Mouse (Mus musculus): Measurements from ENCODE around the gene Adgrb3. TPM values are rescaled to one million over a fixed set of nuclear protein-coding genes. Genes with fewer than 3 reads are reported as not detected.
"Not testable (repeated sequence)": the region's sequence is repeated elsewhere in the genome, so short reads cannot be mapped to it uniquely, and the experiment has no call there.

Adgrb3 gene
- polyA plus RNA-seq, 1 experiment from 2014 or later, result 2.4 TPM

DNA sequence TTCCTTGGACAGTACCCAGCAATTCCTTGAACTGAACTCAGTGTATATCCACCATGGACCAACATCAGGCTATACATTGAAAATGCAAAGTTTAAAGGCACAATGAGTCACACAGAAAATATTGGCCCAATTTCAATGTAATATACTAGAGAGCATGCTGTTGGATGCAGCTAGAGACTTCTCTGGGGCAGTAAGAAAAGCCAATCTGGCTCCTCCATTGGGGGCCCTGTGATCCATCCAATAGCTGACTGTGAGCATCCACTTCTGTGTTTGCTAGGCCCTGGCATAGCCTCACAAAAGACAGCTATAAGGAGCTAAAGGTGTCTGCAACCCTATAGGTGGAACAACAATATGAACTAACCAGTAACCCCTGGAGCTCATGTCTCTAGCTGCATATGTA is 218.7 kb downstream of the Adgrb3 start:
- not testable (repeated sequence) for H3K27me3 ChIP-seq; H3K9me3 ChIP-seq (replicated peaks); H3K36me3 ChIP-seq; H3K4me1 ChIP-seq; ATAC-seq (ENCODE audit: insufficient number of reproducible peaks, low FRiP score, low TSS enrichment, low read depth); H3K27ac ChIP-seq (replicated peaks); H3K9ac ChIP-seq; H3K4me2 ChIP-seq (replicated peaks); H3K4me3 ChIP-seq (replicated peaks)

DNA sequence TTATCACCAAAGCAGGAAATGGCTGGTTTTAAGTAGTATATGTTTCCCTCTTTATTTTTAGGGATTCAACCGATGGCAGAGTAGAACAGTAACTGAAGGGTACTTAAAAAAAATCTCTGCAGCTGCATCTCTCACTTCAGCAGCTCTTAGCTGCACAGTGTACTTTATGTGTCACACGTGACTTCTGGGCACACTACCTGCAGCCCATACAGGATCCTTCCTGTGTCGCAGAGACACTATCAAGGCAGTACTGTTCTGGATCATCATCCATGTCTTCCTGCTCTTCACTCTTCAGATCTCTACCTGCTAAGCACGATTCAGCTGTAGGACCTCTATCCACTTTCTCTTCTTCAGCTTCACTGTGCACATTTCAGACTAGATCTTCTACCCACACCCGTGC is 230.6 kb downstream of the Adgrb3 start:
- no peak overlapping the region for H3K4me3 ChIP-seq (replicated peaks)
- H3K36me3 ChIP-seq, result no peaks in the 10 kb centered on the region
- H3K27ac ChIP-seq (replicated peaks), result no peak overlapping the region
- H3K27me3 ChIP-seq, result no peaks in the 10 kb centered on the region
- H3K4me1 ChIP-seq, result no peaks in the 10 kb centered on the region
- WGBS, result 84% methylated on average over 5 of the region's 5 CpGs
- H3K9ac ChIP-seq, result no peak overlapping the region
- no peak overlapping the region for H3K4me2 ChIP-seq (replicated peaks)
- ATAC-seq (ENCODE audit: insufficient number of reproducible peaks, low FRiP score, low TSS enrichment, low read depth), result no peak
- no peaks in the 10 kb centered on the region for H3K9me3 ChIP-seq (replicated peaks)

DNA sequence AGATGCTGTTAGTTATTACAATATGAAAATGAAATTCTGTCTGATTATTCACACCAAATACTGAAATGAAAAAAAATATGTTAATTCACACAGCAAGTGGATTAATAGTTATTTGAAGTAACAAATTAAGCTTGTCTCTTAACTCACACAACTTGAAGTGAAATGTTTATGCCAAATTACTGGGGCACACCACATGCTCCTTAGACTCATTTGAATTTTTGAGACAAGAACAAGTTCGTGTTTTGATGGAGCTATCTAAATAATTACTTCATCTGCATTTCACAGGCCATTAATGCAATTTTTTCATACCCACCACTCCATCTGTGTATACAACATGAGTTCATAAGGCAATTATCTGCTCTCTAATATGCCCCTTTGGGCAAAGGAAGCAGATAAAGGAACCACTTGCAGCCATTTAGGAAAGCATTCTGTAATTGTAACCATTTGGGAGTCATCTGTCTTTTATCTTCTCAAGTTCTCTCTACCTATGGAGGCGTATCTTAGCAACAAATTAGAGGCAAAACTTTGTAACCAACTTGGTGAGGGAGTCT is 240.9 kb downstream of the Adgrb3 start:
- H3K36me3 ChIP-seq, result no peaks in the 10 kb centered on the region
- no peaks in the 10 kb centered on the region for H3K27me3 ChIP-seq
- H3K4me3 ChIP-seq (replicated peaks), result no peak overlapping the region
- H3K27ac ChIP-seq (replicated peaks), result no peak overlapping the region
- no peaks in the 10 kb centered on the region for H3K9me3 ChIP-seq (replicated peaks)
- H3K4me1 ChIP-seq, result no peaks in the 10 kb centered on the region
- no peak overlapping the region for H3K9ac ChIP-seq
- ATAC-seq (ENCODE audit: insufficient number of reproducible peaks, low FRiP score, low TSS enrichment, low read depth), result no peak
- no peak overlapping the region for H3K4me2 ChIP-seq (replicated peaks)
- WGBS, result 35% methylated on average over 2 of the region's 2 CpGs

DNA sequence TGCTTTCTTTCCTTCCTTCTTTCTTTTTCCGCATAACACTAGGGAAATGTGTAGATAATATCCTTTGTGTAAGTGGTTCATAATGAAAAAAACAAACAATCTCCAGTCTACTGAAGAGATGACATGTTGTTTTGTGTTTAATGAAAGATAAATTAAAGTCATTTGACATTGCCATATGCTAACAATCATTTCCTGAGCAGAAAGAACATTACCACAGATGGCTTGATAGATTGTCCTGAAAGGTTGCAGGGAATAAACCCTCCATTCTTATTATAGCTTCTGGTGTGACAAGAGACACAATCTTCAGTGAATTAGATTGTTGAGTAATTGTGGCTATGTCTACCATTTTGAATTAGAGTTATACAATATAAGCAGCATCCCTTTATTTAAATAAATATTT is 247.8 kb downstream of the Adgrb3 start:
- WGBS, result 69% methylated on average over 1 of the region's 1 CpGs
- H3K27ac ChIP-seq (replicated peaks), result no peak overlapping the region
- no peaks in the 10 kb centered on the region for H3K36me3 ChIP-seq
- H3K4me2 ChIP-seq (replicated peaks), result no peak overlapping the region
- ATAC-seq (ENCODE audit: insufficient number of reproducible peaks, low FRiP score, low TSS enrichment, low read depth), result no peak
- H3K27me3 ChIP-seq, result no peaks in the 10 kb centered on the region
- H3K4me3 ChIP-seq (replicated peaks), result no peak overlapping the region
- no peaks in the 10 kb centered on the region for H3K4me1 ChIP-seq
- no peak overlapping the region for H3K9ac ChIP-seq
- no peaks in the 10 kb centered on the region for H3K9me3 ChIP-seq (replicated peaks)

DNA sequence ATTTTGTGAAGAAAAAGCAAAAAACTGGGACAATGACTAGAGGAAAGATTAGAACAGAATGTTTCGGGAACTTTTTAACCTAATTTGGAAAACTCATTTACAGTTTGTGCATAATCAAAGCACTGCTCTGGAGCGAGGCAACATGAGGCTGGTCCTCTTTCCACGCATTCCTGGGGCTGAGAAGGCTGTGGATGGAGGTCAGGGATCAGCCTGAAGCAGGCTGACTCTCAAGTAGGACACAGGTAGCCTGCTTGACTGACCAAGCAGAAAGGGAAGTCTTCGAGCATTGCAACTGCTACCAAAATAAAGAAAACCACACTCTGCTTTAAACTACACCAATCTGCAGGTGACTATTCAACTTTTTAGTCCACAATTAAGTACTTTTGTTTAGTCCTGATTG is 251.7 kb downstream of the Adgrb3 start:
- Histone ChIP-seq H3K36me3 (no peaks in the 10 kb centered on the region), H3K4me1 (no peaks in the 10 kb centered on the region), H3K9me3 (replicated peaks) (no peaks in the 10 kb centered on the region), H3K4me3 (replicated peaks) (no peak overlapping the region), H3K27ac (replicated peaks) (no peak overlapping the region), H3K4me2 (replicated peaks) (no peak overlapping the region), H3K9ac (no peak overlapping the region), H3K27me3 (no peaks in the 10 kb centered on the region)
- 56% methylated on average over 4 of the region's 4 CpGs for WGBS
- ATAC-seq (ENCODE audit: insufficient number of reproducible peaks, low FRiP score, low TSS enrichment, low read depth), result no peak

DNA sequence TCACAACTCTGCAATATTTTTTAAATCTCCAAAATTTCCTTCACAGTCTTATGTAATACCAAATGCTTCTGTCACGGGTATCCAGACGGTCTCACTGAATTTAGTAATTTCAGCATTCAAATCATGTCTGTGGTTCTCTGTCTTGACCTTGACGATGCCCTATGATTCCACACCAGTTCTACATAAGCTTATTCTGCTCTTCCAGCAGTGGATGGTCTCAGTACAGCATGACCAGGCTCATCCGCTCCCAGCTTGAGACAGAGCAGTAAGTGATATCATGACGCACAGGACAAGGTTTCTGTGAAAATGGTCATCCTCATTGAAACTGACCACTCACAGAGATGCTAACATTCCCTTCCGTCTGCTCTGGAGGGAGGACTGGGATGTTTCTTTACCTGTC is 252.9 kb downstream of the Adgrb3 start:
- WGBS, result 82% methylated on average over 6 of the region's 6 CpGs
- H3K4me3 ChIP-seq (replicated peaks), result no peak overlapping the region
- ATAC-seq (ENCODE audit: insufficient number of reproducible peaks, low FRiP score, low TSS enrichment, low read depth), result no peak
- H3K4me1 ChIP-seq, result no peaks in the 10 kb centered on the region
- no peak overlapping the region for H3K4me2 ChIP-seq (replicated peaks)
- no peak overlapping the region for H3K9ac ChIP-seq
- H3K9me3 ChIP-seq (replicated peaks), result no peaks in the 10 kb centered on the region
- no peaks in the 10 kb centered on the region for H3K36me3 ChIP-seq
- no peaks in the 10 kb centered on the region for H3K27me3 ChIP-seq
- H3K27ac ChIP-seq (replicated peaks), result no peak overlapping the region

DNA sequence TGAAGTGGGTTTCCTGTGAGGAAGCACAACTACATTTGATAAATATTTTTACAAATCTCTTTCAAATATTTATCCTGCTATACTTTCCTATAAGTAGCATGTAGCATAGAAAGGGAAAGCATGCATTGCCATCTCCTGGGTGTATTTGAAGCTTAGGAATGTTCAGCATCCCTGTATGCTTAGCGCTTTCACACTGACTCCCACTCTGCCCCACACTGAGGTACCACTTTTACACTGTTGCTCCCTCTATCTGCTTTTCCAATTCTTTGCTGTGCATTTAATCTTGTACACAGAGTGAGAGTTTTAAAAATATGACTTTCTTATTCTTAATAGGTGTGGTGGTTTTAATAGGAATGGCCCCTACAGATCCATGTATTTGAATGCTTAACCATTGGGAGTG is 261.4 kb downstream of the Adgrb3 start:
- H3K27me3 ChIP-seq, result no peaks in the 10 kb centered on the region
- 100% methylated on average over 1 of the region's 1 CpGs for WGBS
- H3K36me3 ChIP-seq, result no peaks in the 10 kb centered on the region
- no peak overlapping the region for H3K9ac ChIP-seq
- H3K9me3 ChIP-seq (replicated peaks), result no peaks in the 10 kb centered on the region
- no peak overlapping the region for H3K27ac ChIP-seq (replicated peaks)
- no peak for ATAC-seq (ENCODE audit: insufficient number of reproducible peaks, low FRiP score, low TSS enrichment, low read depth)
- no peak overlapping the region for H3K4me3 ChIP-seq (replicated peaks)
- H3K4me1 ChIP-seq, result no peaks in the 10 kb centered on the region
- no peak overlapping the region for H3K4me2 ChIP-seq (replicated peaks)

DNA sequence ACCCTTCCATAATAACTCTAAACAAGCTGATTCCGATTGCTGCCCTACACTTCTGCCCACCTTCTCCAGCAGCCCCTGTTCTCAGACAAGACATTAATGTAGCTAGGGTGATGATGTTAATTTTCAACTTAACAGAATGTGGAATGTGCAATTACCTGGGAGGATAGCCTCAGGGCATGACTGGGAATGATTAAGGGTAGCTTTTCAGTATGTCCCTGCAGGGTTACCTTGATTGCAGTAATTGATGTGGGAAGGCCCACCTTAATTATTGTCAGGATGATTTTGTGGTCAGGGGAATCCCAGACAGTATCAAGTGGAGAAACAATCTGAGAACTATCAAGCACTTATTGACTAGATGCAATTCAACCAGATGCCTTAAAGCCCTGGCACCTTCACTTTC is 283.4 kb downstream of the Adgrb3 start:
- Histone ChIP-seq H3K36me3 (no peaks in the 10 kb centered on the region), H3K4me2 (replicated peaks) (no peak overlapping the region), H3K4me3 (replicated peaks) (no peak overlapping the region), H3K27me3 (no peaks in the 10 kb centered on the region), H3K4me1 (no peaks in the 10 kb centered on the region), H3K9me3 (replicated peaks) (no peaks in the 10 kb centered on the region), H3K9ac (no peak overlapping the region), H3K27ac (replicated peaks) (no peak overlapping the region)
- WGBS, result 48% methylated on average over 1 of the region's 1 CpGs
- no peak for ATAC-seq (ENCODE audit: insufficient number of reproducible peaks, low FRiP score, low TSS enrichment, low read depth)

DNA sequence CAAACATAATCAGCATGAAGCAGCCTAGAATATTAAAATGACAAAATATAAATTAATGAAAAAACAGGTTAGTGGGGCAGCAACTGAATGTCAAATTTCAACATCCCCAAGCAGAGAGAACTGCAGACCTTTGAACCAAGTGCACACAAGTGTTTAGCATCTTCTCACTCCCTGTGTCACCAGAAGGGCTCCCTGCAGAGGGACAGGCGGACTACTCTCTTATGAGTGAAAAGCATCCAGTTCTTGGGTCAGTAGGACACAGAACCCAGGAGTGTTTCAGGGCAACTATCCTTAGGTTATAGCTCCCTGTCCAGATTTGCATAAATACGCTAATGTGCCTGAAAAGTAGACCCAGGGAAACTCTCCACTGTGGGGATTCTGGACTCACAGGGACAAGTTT is 285.6 kb downstream of the Adgrb3 start:
- 79% methylated on average over 2 of the region's 2 CpGs for WGBS
- H3K4me3 ChIP-seq (replicated peaks), result no peak overlapping the region
- H3K9ac ChIP-seq, result no peak overlapping the region
- no peak overlapping the region for H3K4me2 ChIP-seq (replicated peaks)
- H3K27me3 ChIP-seq, result no peaks in the 10 kb centered on the region
- no peaks in the 10 kb centered on the region for H3K4me1 ChIP-seq
- ATAC-seq (ENCODE audit: insufficient number of reproducible peaks, low FRiP score, low TSS enrichment, low read depth), result no peak
- no peaks in the 10 kb centered on the region for H3K9me3 ChIP-seq (replicated peaks)
- H3K27ac ChIP-seq (replicated peaks), result no peak overlapping the region
- H3K36me3 ChIP-seq, result no peaks in the 10 kb centered on the region

DNA sequence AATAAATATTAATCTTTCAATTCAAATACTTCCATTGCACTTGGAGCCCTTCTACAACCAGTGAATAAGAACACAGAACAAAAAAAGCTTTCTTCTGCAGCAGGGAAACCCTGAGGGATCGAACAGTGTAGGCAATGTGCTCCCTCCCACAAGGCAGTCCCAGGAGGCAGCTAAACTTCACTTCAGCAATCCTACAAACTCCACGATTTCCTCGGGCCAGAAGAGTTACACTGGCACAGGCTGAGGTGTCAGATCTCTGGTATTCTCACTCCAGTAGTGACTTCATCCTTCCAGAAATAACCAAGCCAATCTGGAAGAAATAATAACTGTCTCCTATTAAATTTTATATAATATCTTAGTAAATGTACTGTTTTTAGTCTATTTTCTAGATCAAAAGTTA is 286.6 kb downstream of the Adgrb3 start:
- no peak for ATAC-seq (ENCODE audit: insufficient number of reproducible peaks, low FRiP score, low TSS enrichment, low read depth)
- H3K9me3 ChIP-seq (replicated peaks), result no peaks in the 10 kb centered on the region
- H3K36me3 ChIP-seq, result no peaks in the 10 kb centered on the region
- 31% methylated on average over 3 of the region's 3 CpGs for WGBS
- no peak overlapping the region for H3K27ac ChIP-seq (replicated peaks)
- no peaks in the 10 kb centered on the region for H3K27me3 ChIP-seq
- no peaks in the 10 kb centered on the region for H3K4me1 ChIP-seq
- no peak overlapping the region for H3K9ac ChIP-seq
- H3K4me2 ChIP-seq (replicated peaks), result no peak overlapping the region
- no peak overlapping the region for H3K4me3 ChIP-seq (replicated peaks)

DNA sequence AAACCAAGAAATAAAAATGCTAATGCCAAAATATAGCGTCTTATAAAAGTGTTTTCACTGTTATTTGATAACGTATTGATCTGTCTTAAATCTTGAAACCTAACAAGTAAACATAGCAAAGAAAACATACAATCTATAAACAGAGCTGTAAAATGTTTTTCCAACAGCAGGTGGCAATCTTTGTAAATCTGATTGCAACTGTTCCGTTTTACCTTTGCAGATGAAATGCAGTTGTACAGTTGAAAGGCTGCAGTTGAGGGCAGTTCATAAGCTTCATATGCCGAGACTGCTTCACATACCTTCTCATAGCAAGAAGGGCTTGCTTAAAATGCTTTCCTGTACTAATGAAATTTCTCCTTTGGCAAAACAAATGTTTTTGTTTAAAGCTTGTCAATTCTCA is 302.5 kb downstream of the Adgrb3 start:
- 42% methylated on average over 4 of the region's 4 CpGs for WGBS
- no peaks in the 10 kb centered on the region for H3K36me3 ChIP-seq
- H3K9ac ChIP-seq, result no peak overlapping the region
- no peaks in the 10 kb centered on the region for H3K4me1 ChIP-seq
- H3K4me2 ChIP-seq (replicated peaks), result no peak overlapping the region
- ATAC-seq (ENCODE audit: insufficient number of reproducible peaks, low FRiP score, low TSS enrichment, low read depth), result no peak
- no peak overlapping the region for H3K27ac ChIP-seq (replicated peaks)
- no peaks in the 10 kb centered on the region for H3K27me3 ChIP-seq
- H3K4me3 ChIP-seq (replicated peaks), result no peak overlapping the region
- no peaks in the 10 kb centered on the region for H3K9me3 ChIP-seq (replicated peaks)

DNA sequence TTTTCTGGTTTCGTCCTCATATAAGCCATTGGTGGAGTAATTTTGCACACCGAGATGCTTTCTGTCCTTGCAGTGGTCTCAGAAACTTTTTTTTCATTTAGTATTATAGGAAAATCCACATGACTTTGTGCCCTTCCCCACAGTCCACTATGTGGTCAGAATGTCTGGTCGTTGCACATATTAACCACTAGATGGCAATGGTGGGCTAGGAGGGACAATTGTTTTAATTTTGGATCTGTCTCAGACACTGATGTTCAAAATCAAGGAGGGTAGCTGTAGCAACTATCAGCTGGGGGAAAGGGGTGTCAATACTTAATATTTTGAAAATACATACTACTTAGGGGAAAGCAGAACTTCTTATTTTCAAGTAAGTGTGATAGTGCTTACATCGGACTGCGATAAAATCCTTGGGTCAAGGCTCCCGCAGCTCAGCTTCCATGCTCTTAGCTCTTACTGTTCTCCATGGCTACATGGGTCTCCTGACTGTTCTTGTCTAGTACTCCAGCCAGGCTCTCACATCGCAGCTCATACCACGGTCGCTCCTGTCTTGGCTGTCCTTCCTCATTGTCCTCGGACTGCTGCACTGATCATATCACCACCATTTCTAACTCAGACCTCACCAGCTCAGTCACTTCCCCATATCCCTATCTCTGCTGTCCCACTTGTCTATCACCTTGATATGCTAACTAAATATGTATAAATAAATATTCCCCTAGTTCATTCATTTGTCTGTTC is 319.0 kb downstream of the Adgrb3 start:
- no peak for ATAC-seq (ENCODE audit: insufficient number of reproducible peaks, low FRiP score, low TSS enrichment, low read depth)
- Histone ChIP-seq H3K9ac (no peak overlapping the region), H3K27me3 (no peaks in the 10 kb centered on the region), H3K4me2 (replicated peaks) (no peak overlapping the region), H3K36me3 (no peaks in the 10 kb centered on the region), H3K4me1 (no peaks in the 10 kb centered on the region), H3K27ac (replicated peaks) (no peak overlapping the region), H3K9me3 (replicated peaks) (no peaks in the 10 kb centered on the region), H3K4me3 (replicated peaks) (no peak overlapping the region)
- 67% methylated on average over 10 of the region's 10 CpGs for WGBS
